Mouse (Mus musculus): Measurements from ENCODE around the gene Snx18.

DNA sequence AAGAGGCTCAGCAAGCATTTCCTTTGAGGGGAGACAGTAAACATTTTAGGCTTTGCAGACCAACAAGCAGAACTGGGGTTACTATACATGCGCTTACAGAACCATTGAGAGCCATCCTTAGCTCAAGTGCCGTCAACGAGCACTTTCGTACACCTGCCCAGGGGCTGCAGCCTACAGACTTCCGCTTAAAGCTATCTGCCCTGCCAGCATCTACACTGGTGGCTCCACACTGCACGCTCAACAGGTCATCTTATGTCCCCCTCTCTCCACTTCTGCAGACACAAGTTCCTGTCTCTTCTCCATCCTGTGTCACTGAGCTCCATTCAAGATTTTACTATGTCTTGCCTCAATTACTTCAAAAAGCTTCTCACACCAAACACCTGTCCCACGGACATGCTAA, 11.0 kb downstream of the Snx18 start:
- TF ChIP-seq CTCF (IDR thresholded peaks at IDR 0.05; ENCODE audit: extremely low read depth, insufficient read depth, insufficient read length, insufficient replicate concordance) (no peak), POLR2A (IDR thresholded peaks at IDR 0.05; ENCODE audit: low read depth, low read length) (no peak)
